Mouse (Mus musculus): Measurements from ENCODE around the gene 2810006K23Rik.

- TF ChIP-seq CTCF (IDR thresholded peaks at IDR 0.05 in 2 of 3, conservative IDR thresholded peaks at IDR 0.05 in 1 of 3; ENCODE audit: control insufficient read depth in 1 of 3, insufficient read depth in 1 of 3, low read depth in 2 of 3, low read length in 3 of 3, poor library complexity in 1 of 3, severe bottlenecking in 1 of 3) (no peak), SMC3 (IDR thresholded peaks at IDR 0.05; ENCODE audit: low read depth, low read length) (no peak), POLR2A (IDR thresholded peaks at IDR 0.05; ENCODE audit: control insufficient read depth in 1 of 2, insufficient read depth in 1 of 2, low read depth in 1 of 2, low read length in 2 of 2, poor library complexity in 1 of 2) (no peak), EP300 (IDR thresholded peaks at IDR 0.05; ENCODE audit: low read depth in 1 of 2, low read length in 2 of 2) (no peak), ZC3H11A (IDR thresholded peaks at IDR 0.05; ENCODE audit: low read depth, low read length) (no peak), POLR2AphosphoS2 (IDR thresholded peaks at IDR 0.05; ENCODE audit: low read length) (no peak), CHD2 (IDR thresholded peaks at IDR 0.05; ENCODE audit: low read length) (no peak), POLR2AphosphoS5 (IDR thresholded peaks at IDR 0.05; ENCODE audit: borderline replicate concordance, low read depth, low read length) (no peak), MYB (IDR thresholded peaks at IDR 0.05; ENCODE audit: low read depth, low read length) (no peak), E2F4 (IDR thresholded peaks at IDR 0.05; ENCODE audit: borderline replicate concordance, low read depth, low read length) (no peak)
Measured at GRCm38 (mm10) chr5:124300132-124300531, 27.8 kb upstream of the 2810006K23Rik start.

Measured in MEL (cell line).